Mouse (Mus musculus): ENCODE results near the gene Ncoa6.

GRCm38 (mm10) chr2:155505811-155506210, 32.1 kb upstream of the Ncoa6 start:
- TF ChIP-seq EP300 (IDR thresholded peaks at IDR 0.05; ENCODE audit: insufficient read depth, low read depth, low read length) (no peak), CTCF (IDR thresholded peaks at IDR 0.05) (no peak)
